Mouse (Mus musculus): ENCODE results near the gene Atg2a.

Gene Atg2a

DNA sequence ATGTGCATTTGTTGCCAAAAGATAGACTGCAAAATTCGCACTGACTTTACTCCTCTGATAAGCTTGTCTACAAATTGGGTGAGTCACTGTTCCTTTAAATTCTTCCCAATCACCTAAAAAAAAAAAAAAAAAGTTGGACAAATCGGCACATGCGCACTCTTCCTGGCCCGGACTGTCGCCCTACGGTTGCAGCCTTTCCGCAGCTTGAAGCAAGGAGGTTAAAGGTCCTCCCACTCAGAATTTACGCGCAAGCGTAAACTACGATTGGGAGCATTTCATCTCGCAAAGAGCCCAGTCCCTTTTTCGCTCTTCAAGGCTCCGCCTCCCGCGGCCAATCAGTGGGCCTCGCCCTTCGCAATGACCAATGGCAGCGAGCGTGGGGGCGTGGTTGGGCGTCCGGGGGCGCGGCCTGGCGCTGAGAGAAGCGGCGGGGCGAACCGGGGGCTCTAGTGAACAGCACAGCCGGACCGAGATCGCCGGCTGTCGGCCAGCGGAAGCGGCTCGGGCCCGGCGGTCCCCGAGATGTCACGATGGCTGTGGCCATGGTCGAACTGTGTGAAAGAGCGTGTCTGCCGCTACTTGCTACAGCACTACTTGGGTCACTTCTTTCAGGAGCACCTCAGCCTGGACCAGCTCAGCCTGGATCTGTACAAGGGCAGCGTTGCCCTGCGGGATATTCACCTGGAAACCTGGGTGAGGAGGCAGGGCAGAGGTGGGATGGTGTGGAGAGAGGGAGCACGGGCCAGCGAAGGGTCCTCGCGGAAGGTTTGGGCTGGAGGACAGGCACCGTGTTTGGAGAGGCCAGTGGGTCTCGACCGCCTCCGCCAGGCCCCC lies at the start of gene Atg2a:
TSS of gene Atg2a (plus strand) at position 395 of the 834 bp plus-strand sequence.
- DNase-seq = peak; percentile 96

DNA sequence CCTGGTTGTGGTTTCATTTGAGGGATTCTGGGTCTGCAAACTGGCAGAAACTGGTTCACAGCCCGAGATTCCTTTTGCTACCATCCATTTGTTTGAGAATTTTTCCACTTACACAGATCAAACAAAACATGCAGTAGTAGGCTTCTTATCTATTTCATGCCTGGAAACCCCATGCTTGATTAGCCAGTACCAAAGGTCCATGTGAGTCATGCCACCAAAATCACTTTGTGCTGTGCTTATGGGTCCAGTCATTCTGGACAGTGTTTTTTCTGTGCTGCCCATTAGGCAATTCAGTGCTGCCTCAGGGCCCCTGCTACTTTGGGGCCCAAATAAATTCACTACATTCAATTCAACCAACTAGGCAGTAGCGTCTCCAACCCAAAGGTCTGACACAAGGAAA lies 37.2 kb upstream of the Atg2a start:
- DNase-seq = no peak

DNA sequence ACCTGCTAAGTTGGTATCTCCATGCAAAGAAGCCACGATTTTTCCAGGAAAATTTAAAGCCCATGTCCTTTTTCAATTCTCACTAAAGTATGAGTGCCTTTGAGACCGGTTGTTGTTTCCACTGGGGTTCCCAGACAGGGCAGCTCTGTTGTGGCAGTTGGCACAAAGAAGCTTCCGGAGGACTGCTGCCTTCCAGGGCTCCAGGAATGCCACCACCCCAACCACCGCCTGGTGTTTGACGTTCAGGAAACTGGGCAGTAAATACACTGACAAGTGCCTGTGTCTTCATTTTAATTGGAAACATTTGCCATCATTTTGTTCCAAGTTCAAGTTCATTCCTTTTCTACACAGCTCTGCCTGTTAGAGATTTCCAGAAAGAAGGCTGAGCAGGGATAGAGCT lies 34.8 kb upstream of the Atg2a start:
- DNase-seq = no peak

DNA sequence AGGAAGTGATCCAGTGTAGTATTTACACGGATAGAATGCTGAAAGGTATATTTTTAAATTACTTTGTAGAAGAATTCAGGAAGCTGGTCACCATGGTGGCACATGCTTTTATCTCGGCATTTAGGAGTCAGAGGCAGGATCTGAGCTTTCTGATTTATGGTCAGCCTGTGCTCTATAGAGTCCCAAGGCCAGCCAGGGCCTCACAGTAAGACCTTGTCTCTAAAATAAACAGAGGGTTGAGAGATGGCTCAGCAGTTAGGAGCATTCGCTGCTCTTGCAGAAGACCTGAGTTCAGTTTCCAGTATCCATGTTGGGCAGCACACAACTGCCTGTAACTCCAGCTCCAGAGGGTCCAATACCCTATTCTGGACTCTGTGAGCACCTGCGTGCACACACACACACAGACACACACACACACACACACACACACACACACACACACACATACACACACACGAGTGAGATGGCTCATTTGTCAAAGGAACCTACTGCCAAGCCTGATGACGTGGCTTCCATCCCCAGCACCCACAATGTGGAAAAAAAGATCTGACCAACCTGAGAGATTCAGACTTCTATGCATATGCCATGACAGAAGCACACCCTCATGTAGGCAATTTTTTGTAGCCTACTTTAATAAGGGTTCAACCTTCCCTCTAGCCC lies 25.3 kb upstream of the Atg2a start:
- DNase-seq = no peak

DNA sequence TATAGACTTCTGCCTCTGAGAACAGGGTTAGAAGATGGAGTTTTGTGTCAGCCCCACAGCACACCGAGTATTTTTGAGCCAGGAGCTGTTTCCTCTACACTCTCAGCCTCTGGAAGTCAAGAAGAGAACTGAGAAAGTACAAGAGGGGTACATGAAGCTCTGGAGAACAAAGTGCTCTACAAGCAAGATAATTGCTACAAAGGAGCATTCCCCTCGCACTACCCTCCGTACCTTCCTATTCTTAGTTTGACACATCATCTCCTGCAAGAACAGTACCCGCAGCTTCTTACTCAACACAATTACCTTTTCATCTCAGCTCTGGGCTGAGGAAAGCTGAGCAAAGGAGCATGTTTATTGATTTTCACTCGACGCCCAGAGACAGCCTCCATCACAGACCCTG lies 22.9 kb upstream of the Atg2a start:
- no peak for DNase-seq

DNA sequence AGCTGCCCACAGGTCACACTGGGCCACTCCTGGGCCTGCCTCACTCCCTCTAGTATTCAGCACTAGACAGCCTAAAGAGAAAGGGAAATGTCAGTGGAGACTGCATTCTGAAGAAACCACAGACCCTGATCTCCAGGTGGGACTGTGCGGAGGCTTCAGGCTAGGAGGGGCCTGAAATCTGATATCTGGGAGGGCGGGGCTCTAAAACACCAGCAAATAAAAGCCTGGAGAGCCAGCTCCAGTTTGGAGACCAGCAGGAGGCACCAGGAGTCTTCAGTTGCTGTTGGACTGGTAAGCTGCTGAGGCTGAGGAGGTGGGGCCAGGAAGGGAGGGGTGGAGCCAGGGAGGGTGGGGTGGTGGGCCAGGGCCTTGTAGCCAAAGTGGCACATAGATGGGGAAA lies 15.3 kb upstream of the Atg2a start, which contains the start of gene Gpha2:
TSS of gene Gpha2 (plus strand) at position 246 of the 400 bp plus-strand sequence.
- no peak for DNase-seq

DNA sequence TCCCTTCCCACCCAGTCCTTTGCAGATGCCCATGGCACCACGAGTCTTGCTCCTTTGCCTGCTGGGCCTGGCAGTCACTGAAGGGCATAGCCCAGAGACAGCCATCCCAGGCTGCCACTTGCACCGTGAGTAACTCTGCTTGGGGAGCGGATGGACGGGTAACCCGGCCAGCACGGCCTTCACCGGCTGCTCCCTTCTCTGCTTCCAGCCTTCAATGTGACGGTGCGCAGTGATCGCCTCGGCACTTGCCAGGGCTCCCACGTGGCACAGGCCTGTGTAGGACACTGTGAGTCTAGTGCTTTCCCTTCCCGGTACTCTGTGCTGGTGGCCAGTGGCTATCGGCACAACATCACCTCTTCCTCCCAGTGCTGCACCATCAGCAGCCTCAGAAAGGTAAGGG lies 14.7 kb upstream of the Atg2a start:
- DNase-seq = no peak

DNA sequence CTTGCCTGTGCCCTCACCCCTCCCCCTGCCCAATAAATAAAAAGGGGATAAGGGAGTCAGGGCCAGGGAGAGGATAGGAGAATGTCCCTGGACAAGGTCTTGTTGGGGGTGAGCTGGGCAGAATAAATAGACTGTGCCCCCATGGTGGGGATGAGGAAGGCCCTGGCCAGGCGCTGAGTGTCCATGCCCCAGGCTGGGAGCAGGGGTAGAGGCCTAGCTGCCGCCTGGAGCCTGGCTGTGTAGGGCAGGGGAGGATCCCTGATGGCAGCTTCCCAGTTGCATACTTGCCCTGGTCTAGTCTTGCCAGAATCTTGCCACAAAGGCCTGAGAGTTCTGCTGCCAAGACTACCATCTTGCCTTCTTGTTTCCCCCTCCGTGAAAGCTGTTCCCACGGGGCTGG lies 13.6 kb upstream of the Atg2a start:
- no peak for DNase-seq

DNA sequence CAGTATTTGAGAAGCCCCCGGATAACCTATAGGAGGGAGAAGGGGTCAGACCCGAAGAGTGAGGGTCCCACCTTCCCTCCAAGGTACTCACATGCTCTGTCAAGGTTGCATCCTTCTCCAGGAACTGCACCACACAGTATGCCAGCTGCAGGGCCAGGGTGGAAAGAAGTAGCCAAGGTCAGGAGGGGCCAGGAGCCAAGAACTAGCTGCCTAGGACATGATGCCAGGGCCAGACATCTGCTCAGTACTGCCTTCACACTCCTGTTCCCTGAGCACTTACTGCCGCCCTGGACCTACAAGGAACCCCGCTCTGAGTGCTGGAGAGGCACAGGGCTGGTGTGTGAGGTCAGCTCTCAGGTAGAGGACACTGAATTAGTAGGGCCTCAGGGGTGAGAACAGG lies 11.1 kb upstream of the Atg2a start:
- DNase-seq = no peak

DNA sequence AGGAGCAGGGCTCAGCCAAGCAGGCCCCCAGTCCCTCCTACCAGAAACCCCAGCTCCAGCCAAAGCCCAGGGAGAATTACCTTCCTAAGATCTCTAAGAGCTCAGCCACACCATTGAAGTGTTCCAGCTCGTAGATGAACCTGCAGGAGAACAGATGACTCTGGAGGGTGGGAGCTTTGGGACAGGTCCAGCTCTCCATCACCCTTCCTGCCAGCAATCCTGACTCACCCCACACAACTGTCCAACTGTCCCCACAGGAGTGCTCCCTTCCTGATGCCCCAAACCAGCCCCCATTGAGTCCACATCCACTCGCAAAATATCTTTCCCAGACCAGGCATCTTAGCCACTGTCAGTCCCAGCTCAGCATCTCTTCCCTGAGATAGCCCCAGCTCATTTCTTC lies 10.4 kb upstream of the Atg2a start:
- no peak for DNase-seq

DNA sequence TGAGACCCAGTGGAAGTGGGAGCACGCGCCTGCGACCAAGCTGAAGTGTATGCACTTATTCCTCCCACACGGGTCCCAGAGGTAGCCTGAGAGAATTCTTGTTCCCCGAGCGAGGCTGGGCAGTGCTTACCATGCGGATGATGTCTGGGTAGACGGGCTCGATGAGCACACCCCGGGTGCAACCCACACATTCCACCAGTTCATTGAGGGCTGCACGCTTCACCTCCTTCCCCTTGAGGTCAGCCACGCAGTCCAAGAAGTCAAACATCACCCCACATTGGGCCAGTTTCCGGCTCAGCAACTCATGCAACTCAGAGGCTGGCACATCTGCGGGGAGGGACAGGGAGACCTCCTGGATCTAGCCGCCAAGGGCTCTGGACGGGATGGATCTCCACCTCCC lies 7.8 kb upstream of the Atg2a start:
- no peak for DNase-seq

DNA sequence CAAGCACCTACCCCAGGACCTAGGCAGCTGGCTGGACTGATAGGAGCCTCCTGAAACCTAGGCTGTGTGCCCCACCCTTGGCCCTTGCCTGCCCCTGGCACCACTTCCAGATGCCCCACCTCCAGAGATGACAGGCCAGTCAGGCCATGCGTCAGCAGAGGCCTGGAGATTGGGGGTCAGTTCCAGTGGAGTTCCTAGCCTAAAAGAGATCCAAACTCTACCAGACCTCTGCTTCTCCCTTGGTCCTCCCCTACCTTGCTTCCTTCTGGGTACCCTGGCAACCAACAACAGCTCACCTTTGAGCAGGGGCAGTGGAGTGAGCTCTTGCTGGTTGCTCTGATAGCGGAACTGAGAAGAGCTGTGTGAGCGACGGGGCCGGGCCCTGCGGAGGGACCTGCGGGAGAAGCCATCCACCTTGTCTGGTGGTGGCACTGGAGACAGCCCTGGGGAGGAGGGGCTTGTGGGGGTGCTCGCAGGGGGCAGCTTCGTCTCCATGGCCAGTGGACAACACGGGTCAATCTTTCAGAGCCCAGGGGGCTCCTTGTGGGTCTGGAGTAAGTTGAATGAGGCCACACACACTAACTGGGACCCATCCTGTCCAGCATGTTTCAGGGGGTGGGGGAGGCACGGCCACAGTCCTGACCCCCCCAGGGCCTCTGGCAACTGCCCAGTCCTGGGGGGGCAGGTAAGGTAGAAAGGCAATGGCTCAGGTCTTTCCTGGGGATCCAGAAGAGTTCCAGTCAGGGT lies 7.0 kb upstream of the Atg2a start:
- no peak for DNase-seq

DNA sequence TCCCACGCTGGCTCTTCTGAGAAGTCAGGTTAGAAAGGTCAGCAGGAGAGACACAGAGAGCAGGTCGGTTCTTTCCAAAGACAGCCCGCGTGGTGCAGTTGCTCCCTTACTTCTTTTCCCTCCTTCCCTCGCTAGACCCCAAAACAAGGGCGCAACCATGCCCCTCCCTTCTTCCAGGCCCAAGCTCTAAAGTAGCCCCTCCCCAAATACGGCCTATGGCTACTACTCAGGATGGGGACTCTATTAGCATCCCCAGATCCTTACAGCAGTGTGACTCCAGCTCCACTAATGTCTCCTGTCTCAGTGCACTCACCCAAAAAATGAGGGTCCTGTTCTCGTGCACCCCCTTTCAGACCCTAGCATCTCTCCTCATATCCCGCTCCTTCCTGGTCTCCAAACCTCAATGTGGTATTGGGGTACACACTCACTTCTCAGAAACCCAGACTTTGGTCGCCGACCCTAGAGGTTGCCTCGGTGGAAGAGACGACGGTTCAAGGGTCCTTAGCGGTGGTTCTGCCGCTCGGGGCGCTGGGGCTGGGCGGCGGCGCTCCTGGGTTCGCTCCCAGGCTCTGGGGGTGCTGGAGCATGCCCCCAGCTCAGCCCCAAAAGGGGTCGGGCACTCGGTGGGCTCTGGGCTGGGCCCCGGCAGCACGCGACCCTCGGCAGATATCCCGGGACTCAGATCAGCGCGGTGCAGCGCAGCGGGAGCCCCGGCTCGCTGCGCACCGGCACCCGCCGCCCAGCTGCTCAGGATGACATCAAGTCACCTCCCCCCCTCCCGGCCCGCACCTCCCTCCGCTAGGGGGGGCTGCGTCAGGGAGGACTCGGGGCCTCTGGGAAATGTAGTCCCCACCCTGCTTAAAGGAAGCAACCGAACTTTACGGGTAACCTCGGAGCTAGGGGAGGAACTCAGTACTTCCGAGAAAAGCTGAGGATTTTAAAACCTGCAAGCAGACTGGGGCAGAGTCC lies 6.1 kb upstream of the Atg2a start, which contains the start of gene Ppp2r5b:
TSS of gene Ppp2r5b (minus strand) at position 789 of the 969 bp plus-strand sequence.
- DNase-seq = peak; percentile 96

DNA sequence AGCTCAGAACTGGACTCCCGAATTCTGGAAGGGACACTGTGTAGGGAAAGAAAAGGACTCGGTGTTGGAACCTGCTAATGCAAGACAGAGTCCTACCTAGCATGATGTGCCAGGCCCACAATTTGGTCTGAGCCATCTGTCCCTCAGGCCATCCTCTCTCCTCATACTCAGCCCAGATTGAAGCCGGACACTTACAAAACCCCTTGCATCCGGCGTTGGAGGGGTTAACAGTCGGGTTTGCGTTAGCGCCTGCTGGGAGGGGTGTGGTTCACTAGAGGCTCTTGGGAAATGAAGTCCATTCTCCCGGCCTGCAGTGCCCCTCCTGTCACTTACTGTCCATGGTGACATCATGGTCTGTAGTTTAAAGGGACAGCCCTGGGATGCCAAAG lies 5.4 kb upstream of the Atg2a start:
- DNase-seq = peak; percentile 84

DNA sequence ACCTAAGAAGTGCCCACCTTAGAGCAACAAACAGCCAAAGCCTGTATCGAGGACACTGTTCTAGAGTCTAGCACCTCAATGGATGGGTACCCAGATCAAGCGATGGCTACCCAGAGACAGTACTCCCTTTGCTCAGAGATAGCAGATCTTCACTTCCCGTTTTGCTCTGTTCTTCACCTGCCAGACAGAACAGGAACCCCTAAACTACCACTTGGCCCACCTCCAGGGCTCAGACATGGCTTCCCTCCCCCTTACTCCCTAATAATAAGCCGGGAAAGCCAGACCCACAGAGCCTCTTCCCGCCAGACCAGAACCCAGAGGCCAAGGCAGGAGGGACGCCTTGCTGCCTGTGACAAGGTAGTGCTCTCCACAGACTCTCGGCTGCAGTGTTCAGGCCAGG lies 4.6 kb upstream of the Atg2a start:
- no peak for DNase-seq

DNA sequence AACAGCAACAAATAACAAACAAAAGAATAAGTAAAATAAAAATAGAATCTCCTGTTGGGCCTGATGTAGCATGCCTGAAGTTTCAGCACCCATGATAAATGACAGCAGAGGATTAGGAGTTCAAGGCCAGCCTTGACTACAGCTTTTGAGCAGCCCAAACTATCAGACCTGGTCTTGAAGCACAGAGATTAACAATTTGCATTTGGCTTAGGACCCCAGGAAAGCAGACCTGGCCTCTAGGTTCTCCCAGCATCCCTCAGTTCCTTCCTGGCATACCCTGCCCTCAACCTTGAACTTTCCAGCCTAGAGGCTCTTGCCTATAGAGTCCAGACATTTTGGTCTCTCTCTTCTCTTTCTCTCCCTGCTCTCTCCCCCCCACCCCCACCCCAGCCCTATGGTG lies 2.7 kb upstream of the Atg2a start:
- DNase-seq = no peak

DNA sequence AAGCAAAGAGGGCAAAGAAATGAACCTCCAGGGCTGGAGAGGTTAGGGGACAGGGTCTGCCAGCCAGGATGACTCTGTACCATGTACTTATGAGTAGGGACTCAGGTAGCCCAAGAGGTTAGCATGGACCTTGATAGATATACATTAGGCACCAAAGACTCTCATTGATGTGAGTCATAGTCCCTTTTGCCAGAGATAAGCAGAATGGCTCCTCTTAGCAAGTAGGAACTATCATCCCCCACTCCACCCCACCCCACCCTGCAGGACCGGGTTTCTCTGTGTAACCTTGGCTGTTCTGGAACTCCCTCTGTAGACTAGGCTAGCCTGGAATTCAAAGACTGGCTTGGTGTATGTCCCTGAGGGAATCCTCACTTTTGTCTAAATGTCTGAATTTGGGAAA lies 1.3 kb upstream of the Atg2a start:
- no peak for DNase-seq

DNA sequence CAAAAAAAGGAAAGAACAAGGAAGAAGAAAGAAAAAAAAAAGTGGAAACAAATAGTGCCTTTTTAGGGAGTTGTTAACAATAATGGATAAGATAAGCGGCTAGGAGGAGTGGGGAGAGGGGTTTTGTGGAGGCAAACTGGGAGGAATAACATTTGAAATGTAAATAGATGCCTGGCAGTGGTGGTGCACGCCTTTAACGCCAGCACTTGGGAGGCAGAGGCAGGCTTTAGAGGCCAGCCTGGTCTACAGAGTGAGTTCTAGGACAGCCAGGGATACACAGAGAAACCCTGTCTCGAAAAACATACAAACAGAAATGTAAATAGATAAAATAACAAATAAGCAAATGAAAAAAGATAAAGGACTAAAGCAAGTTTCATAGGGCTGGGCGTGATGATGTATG lies 743 bp upstream of the Atg2a start:
- no peak for DNase-seq

DNA sequence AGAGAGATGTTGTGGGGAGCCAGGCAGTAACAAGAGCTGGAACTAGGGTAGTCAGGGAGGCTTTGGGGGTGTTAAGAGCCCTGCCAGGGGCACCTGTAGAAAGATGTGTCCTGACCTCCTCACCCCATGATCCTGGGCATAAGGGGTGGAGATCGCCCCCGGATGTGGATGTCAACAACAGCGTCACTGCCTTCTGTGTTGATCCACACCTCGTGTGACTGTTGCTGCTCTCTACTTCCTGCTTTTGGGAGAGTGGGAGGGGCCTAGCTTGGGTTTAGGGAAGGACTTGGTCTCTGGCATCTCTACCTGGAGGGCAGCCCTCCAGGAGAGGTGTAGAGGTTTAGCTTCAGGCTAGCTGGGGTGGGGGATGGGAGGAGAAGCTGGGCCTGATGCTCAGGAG lies 813 bp downstream of the Atg2a start:
- no peak for DNase-seq

DNA sequence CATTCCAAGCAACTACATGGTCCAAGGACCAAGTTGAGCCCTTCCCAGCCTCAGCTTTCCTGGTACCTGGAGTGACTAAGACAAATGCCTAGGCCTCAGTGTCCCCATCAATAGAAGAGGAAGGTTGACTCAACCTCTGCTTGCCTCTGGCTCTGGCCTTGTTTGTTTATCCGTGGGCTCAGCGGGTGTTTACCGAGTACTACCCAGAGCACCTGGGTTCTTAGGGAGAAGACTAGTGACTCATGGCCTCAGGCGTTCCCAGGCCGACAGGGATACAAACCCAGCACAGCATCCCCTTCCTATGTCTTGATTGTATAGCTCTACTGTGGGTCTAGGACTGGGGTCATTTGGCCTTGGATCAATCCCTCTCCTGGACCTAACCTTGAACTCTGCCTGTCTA lies 1.8 kb downstream of the Atg2a start:
- DNase-seq = no peak

DNA sequence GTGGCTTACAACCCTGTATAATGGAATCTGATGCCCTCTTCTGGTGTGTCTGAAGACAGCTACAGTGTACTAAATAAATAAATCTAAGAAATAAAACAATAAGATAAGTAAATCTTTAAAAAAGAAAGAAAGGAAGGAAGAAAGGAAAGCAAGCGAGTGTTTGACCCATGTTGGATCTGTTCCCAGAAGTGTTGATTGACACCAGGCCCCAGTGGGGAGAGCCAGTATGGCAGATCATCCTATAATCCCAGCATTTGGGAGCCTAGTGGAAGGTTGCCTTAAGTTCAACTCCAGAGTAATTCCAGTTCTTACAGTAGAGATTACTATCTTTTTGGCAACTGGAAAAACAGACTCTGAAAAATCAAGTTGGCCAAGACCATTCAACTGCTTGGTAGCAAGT lies 4.3 kb downstream of the Atg2a start:
- DNase-seq = no peak

DNA sequence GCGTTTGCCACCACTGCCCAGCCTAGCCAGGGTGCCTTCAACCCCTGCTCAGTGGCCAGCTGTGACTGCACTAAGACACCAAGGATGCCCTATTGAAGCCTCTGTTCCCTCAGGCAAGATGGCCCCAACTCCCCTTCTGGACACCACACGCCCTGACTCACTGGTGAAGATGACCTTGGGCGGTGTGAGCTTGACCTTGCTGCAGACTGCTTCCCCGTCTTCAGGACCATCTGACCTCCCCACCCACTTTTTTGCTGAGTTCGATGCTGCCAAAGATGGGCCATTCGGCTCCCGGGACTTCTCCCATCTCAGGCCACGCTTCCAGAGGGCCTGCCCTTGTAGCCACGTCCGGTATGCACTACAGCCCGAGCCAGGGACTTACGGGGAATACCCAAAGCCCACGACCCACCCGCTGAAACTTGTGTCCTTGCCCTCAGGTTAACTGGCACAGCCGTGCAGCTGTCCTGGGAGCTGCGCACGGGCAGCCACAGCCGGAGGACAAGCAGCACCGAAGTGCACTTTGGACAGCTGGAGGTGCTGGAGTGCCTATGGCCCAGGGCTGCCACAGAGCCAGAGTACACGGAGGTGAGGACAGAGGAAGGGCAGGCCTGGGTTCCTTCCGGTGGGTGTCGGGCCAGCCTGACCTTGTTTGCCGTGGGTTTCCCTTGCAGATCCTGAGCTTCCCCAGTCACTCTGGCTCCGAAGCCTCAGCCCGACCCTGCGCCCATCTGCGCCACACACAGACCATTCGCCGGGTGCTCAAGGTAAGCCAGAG lies 6.2 kb downstream of the Atg2a start:
- no peak for DNase-seq
